Mouse (Mus musculus) hindbrain, embryonic 16.5 days (tissue): ENCODE data around the gene Srgap2. TPM values are rescaled to one million over a fixed set of nuclear protein-coding genes. Genes with fewer than 3 reads are reported as not detected.
A peak's percentile ranks its signal among the peaks of the same experiment; 100 is the strongest.

Experiments
- ATAC-seq: fragments of 200-750 bp; cut with Nextera tagmentation; 2 replicates; pipeline ENCODE4 v1.8.0; 2017; ENCODE audit warnings: moderate TSS enrichment, moderate library complexity
- H3K27ac ChIP-seq: fragments of 300-500 bp; sonication (generic); 2 replicates; pipeline ENCODE4 v1.5.1; 2014; ENCODE audit warnings: low read depth, mild to moderate bottlenecking, control low read depth, low read length, moderate library complexity
- H3K27me3 ChIP-seq: fragments of 300-500 bp; sonication (generic); replicated peaks from 2 replicates; pipeline ENCODE4 v1.6.1; 2014; ENCODE audit warnings: low read length; ENCODE audit not compliant: control insufficient read depth, insufficient read depth
- H3K36me3 ChIP-seq: fragments of 300-500 bp; sonication (generic); 2 replicates; pipeline ENCODE4 v1.6.1; 2014; ENCODE audit warnings: mild to moderate bottlenecking, low read length, moderate library complexity, mixed read lengths; ENCODE audit not compliant: control insufficient read depth, insufficient read depth
- H3K4me1 ChIP-seq: fragments of 300-500 bp; sonication (generic); 2 replicates; pipeline ENCODE4 v1.6.1; 2014; ENCODE audit warnings: low read depth, low read length; ENCODE audit not compliant: control insufficient read depth, insufficient read depth
- H3K4me2 ChIP-seq: fragments of 300-500 bp; sonication (generic); 2 replicates; pipeline ENCODE4 v1.6.1; 2014; ENCODE audit warnings: mild to moderate bottlenecking, low read length, control low read depth, moderate library complexity
- H3K4me3 ChIP-seq: fragments of 300-500 bp; sonication (generic); 2 replicates; pipeline ENCODE4 v1.5.1; 2014; ENCODE audit warnings: mild to moderate bottlenecking, low read length, control low read depth, moderate library complexity
- H3K9ac ChIP-seq: fragments of 300-500 bp; sonication (generic); 2 replicates; pipeline ENCODE4 v1.6.1; 2014; ENCODE audit warnings: low read depth, mild to moderate bottlenecking, control low read depth, low read length, moderate library complexity
- H3K9me3 ChIP-seq: fragments of 300-500 bp; sonication (generic); 2 replicates; pipeline ENCODE4 v1.6.1; 2014; ENCODE audit warnings: mild to moderate bottlenecking, low read length, moderate library complexity; ENCODE audit not compliant: control insufficient read depth
- WGBS: fragments of 180-500 bp; shearing (Covaris S2); extraction: QIAGEN DNeasy Blood & Tissue Kit; methylation state at CpG from one replicate; pipeline ENCODE4 v1.1.7; 2014; 5-methylcytosine and 5-hydroxymethylcytosine counted together
- polyA plus RNA-seq: library from polyadenylated mRNA; unstranded; fragments of >200 nt; fragmentation: Nextera tagmentation; extraction: Ambion mirVana; gene quantifications from 2 replicates; pipeline ENCODE4 v1.2.1, GENCODE M21; 2015

Gene Srgap2
- polyA plus RNA-seq, 1 experiment from 2014 or later = 24.6 TPM

DNA sequence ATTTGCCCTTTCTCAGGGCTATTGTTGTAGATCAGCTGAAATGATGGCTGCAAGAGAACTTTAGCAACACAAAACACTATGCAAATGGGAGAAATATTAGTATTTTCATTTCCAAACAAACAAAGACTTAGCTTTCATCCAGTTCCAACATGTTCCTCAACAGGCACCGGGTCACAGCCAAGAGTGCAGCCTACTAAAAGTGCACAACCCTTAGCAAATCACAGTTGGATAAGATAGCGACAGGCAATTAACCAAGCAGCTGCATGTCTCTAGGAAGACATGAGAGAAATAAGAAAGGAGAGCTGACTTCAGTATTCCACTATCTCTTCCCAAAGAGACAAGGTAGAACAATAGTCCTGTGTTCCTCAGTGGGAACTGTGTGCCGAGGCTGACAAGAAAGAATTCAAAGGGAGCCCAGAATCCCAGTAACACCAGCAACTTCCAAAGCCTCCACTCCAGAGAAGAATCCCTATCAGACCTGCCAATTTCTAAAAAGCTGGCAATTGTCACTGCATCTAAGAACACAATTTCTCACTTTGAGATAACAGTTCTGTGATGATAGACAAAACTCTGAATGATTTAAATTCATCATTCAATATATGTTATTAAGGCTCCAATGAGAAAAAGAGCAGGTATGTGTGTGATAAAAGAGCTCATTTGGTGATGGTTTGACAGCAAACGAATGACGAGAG is 109.9 kb downstream of the Srgap2 start:
- Histone ChIP-seq H3K27ac (0 out of 2 replicates have a peak overlapping the region, but pooled peaks have one; percentile 0), H3K36me3 (no peaks in the 10 kb centered on the region), H3K4me2 (no peak overlapping the region), H3K27me3 (no peaks in the 10 kb centered on the region), H3K9me3 (no peaks in the 10 kb centered on the region), H3K4me1 (peaks cover 14% of the 10 kb centered on the region), H3K4me3 (no peak overlapping the region), H3K9ac (no peak overlapping the region)
- WGBS = 54% methylated on average over 5 of the region's 5 CpGs
- ATAC-seq = no peak

DNA sequence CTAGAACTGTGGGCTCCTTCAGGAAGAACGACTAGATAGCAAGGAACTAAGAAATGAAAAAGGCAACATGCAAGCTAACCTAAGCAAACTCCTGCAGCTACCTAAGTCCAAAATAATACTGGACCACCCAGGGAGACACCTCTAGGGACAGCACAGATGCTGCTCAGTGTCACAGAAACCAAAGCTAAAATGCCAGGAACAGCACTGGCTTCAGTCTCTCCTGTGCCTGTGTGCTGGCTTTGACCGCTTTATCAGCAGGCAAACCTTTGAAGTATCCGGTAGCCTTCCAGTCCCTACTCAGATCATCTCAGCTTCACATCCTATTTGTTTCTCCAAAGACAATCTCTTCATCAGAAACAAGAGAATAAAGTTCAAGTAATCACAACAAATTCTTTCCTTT is 123.6 kb downstream of the Srgap2 start:
- Histone ChIP-seq H3K4me3 (no peak overlapping the region), H3K36me3 (no peaks in the 10 kb centered on the region), H3K4me1 (no peaks in the 10 kb centered on the region), H3K27ac (no peak overlapping the region), H3K9me3 (no peaks in the 10 kb centered on the region), H3K27me3 (no peaks in the 10 kb centered on the region), H3K9ac (no peak overlapping the region), H3K4me2 (no peak overlapping the region)
- no peak for ATAC-seq
- 81% methylated on average over 3 of the region's 3 CpGs for whole genome bisulfite sequencing

DNA sequence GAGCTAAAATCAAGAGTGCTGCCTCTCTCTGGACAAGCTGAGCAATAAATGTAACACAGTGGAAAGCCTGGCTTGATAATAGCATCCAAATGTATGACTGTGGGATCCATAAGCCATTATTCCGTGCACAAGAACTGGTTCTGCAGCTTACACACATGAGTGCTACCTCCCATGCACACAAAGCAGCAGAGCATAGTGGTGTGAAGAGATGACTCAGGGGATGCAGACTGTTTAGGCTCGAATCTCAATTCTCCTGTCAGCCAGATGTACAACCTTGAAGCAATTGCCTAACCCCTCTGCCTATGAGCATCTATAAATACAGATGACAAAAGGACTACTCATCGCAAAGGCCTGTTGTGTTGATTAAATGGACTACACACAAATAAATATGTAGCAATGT is 126.3 kb downstream of the Srgap2 start:
- Histone ChIP-seq H3K27ac (no peak overlapping the region), H3K9me3 (no peaks in the 10 kb centered on the region), H3K27me3 (no peaks in the 10 kb centered on the region), H3K4me2 (no peak overlapping the region), H3K4me1 (no peaks in the 10 kb centered on the region), H3K9ac (no peak overlapping the region), H3K36me3 (no peaks in the 10 kb centered on the region), H3K4me3 (no peak overlapping the region)
- ATAC-seq = no peak
- WGBS = 71% methylated on average over 3 of the region's 3 CpGs

DNA sequence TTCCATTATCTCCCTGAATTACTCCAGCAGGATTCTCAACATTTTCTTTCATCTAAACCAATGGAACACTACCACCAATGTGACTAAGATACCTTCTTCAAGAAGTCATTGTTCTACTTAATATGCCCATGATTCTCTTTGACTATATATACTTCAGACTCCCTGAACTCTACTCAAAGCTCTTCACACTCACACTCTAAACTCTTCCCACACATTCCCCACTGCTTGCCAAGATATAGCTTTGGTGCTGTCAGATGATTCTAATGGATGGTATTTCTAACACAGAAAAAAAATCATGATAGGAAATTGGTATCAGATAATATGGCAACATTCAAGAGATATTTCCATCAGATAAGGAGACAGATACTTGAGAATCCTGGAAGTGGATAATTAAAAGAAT is 129.0 kb downstream of the Srgap2 start:
- Histone ChIP-seq H3K27ac (no peak overlapping the region), H3K4me2 (no peak overlapping the region), H3K4me3 (no peak overlapping the region), H3K9ac (no peak overlapping the region), H3K36me3 (no peaks in the 10 kb centered on the region), H3K27me3 (no peaks in the 10 kb centered on the region), H3K9me3 (no peaks in the 10 kb centered on the region; the same call in 1 of the 2 replicates), H3K4me1 (no peaks in the 10 kb centered on the region)
- no peak for ATAC-seq

DNA sequence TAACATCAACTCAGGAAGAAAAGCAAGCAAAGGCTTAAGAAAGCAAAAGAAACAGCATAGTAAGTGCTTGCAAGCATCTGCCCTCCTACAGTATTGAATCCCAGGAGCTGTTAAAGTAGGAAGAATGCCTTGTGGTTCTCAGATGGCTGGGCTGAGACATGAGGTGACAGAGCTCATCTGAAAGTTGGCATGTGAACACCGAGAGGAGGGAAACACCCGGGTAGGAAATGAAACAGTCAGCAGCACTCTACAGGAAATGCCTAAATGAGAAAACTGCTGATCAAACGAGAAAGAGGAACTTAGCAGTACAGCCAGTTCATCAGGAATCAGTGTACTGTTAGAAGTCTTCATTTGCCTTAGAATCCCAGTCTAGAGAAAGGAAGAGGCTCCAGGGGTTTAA is 142.7 kb downstream of the Srgap2 start:
- no peaks in the 10 kb centered on the region for H3K9me3 ChIP-seq
- 54% methylated on average over 3 of the region's 3 CpGs for WGBS
- no peak overlapping the region for H3K27ac ChIP-seq
- ATAC-seq = no peak
- H3K9ac ChIP-seq = no peak overlapping the region
- H3K27me3 ChIP-seq = no peaks in the 10 kb centered on the region
- H3K4me1 ChIP-seq = peaks cover 11% of the 10 kb centered on the region; the same call in 1 of the 2 replicates
- H3K4me2 ChIP-seq = no peak overlapping the region
- H3K4me3 ChIP-seq = no peak overlapping the region
- H3K36me3 ChIP-seq = no peaks in the 10 kb centered on the region

DNA sequence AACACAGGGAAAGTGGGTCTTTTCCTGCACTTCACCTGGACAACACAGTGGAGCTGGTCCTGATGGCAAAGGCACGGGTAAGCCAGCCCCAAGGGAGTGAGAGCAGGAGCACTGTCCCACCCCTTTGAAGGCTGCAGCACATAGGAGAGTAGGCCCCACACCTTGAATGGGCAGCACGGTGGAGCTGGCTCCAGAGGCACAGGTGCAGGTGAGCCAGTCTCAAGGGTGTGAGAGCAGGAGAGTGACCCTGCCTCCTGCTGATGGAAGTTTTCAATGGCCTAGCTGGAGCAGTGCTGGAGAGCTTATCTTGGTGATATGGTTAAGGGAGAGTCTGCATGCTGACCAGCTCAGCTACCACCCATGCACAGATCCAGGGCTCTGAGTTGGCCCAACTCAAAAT is 145.0 kb downstream of the Srgap2 start:
- H3K27ac ChIP-seq = no peak overlapping the region
- no peak for ATAC-seq
- H3K4me2 ChIP-seq = no peak overlapping the region
- WGBS = 73% methylated on average over 2 of the region's 2 CpGs
- H3K27me3 ChIP-seq = no peaks in the 10 kb centered on the region
- H3K4me3 ChIP-seq = no peak overlapping the region
- H3K9ac ChIP-seq = no peak overlapping the region
- H3K36me3 ChIP-seq = no peaks in the 10 kb centered on the region
- H3K4me1 ChIP-seq = peaks cover 15% of the 10 kb centered on the region
- no peaks in the 10 kb centered on the region for H3K9me3 ChIP-seq

DNA sequence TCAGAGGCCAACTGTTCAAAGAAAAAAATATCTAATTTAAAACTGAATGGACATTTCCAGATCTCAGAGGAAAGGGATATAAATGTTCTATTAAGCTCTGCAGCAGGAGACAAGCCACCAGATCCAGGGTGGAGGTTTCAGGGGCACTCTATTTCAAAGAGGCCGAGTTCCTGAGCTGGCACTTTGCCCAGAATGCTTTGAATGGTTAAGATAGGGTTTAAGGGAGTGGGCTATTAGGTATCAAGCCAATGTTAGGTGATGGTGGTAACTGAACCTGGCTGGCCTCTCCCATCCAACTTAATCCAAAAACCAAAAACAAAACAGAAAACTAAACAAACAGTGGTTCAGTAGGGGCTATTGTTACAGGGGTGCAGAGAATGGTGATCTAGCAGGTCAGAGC is 146.9 kb downstream of the Srgap2 start:
- Histone ChIP-seq H3K9ac (no peak overlapping the region), H3K9me3 (no peaks in the 10 kb centered on the region), H3K4me2 (no peak overlapping the region), H3K36me3 (no peaks in the 10 kb centered on the region), H3K4me1 (peaks cover 15% of the 10 kb centered on the region), H3K4me3 (no peak overlapping the region), H3K27ac (no peak overlapping the region), H3K27me3 (no peaks in the 10 kb centered on the region)
- no peak for ATAC-seq
- whole genome bisulfite sequencing = 10% methylated on average over 1 of the region's 1 CpGs

DNA sequence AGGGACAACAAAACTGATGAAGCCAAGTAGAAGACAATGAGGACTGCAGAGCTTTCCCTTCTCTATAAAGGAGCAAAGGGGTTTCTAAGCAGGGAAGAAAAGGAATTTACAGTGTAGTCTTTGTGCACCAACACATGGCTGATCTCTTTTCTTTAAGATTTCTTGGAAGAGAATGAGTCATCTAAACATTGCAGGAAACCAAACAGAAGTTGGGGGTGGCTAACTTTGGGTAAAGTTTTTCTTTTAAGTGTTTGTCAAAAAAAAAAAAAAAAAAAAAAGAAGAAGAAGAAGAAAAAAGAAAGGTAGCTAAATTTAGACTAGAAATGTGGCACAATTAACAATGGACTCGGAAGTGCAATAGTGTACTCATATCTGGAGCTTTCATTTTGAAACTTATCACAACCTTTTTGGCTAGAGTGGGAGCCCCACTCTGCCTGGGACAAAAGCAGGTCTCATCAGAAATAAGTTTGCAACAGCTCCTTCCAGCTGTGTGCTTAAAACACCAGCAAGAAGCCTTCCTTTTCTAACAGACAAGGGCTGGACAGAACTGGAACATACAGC is 148.2 kb downstream of the Srgap2 start:
- H3K9ac ChIP-seq = no peak overlapping the region
- no peak overlapping the region for H3K4me2 ChIP-seq
- no peaks in the 10 kb centered on the region for H3K36me3 ChIP-seq
- H3K4me3 ChIP-seq = no peak overlapping the region
- peak overlapping the region; percentile 51 for H3K27ac ChIP-seq
- peaks cover 9% of the 10 kb centered on the region for H3K4me1 ChIP-seq
- no peaks in the 10 kb centered on the region for H3K27me3 ChIP-seq
- WGBS = 90% methylated on average over 1 of the region's 1 CpGs
- ATAC-seq = no peak
- H3K9me3 ChIP-seq = no peaks in the 10 kb centered on the region

DNA sequence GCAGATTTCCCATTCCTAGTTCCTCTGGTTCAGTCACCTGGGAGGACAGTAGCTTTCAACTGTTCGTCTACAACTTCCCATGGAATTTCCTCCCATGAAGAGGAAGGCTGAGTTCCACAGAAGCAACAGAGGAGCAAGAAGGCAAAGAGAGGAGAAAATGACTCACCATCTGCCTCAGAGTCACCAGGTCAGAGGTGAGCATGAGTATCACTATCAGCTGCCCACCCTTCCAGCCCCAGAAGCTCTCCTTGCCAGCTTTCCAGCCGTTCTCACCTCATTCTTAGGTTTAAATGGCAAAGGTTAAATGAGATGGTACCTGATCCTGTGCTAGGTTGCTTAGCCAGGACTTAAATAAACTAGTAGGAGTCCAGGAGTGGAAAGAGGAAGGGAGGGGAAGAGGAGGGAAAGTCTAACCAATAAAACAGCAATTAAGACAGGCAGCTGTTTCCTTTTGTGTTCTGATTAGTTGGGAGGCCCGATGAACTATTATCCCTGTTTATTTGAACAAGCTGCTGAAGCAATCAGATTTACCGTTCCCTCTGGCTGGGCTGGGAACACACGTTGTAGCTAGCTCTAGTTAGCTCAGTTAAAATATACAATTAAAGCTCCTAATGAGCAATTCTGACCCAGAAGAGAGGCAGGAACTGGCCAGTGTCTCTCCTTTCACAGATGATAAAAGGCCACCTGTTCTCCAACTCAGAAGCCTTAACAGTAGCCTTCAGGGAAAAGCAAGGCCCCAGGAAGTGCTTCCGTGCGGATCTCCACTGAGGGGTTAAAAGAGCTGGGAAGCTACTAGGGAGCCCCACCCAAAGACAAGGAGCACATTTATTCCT is 148.9 kb downstream of the Srgap2 start:
- Histone ChIP-seq H3K36me3 (no peaks in the 10 kb centered on the region), H3K9me3 (no peaks in the 10 kb centered on the region), H3K27ac (peak overlapping the region; percentile 51), H3K27me3 (no peaks in the 10 kb centered on the region), H3K9ac (no peak overlapping the region), H3K4me2 (no peak overlapping the region), H3K4me1 (peaks cover 9% of the 10 kb centered on the region), H3K4me3 (no peak overlapping the region)
- 48% methylated on average over 7 of the region's 7 CpGs for WGBS
- ATAC-seq = no peak
